Mouse (Mus musculus) adipocyte (in vitro differentiated cells): Measurements from ENCODE around the gene Ptch2.

Experiments
- DNase-seq: peaks from one replicate; pipeline ENCODE4 v3.0.0-alpha.2; 2016; ENCODE audit warnings: low spot score

Ptch2 gene

GRCm38 (mm10) chr4:117095551-117096452, at the start of gene Ptch2:
Ptch2 (plus strand) TSS chr4:117096075.
- DNase-seq, result peak; percentile 79

GRCm38 (mm10) chr4:117048836-117049235, 47.0 kb upstream of the Ptch2 start:
- peak; percentile 86 for DNase-seq

GRCm38 (mm10) chr4:117049485-117049884, 46.4 kb upstream of the Ptch2 start:
- DNase-seq, result no peak

- peak; percentile 48 for DNase-seq
Observed at GRCm38 (mm10) chr4:117052626-117053025, 43.2 kb upstream of the Ptch2 start.

GRCm38 (mm10) chr4:117053956-117054355, 41.9 kb upstream of the Ptch2 start:
- no peak for DNase-seq

- no peak for DNase-seq
Observed at GRCm38 (mm10) chr4:117056102-117056501, 39.8 kb upstream of the Ptch2 start.

- no peak for DNase-seq
Observed at GRCm38 (mm10) chr4:117056514-117056913, 39.4 kb upstream of the Ptch2 start.

- DNase-seq, result no peak
Observed at GRCm38 (mm10) chr4:117058512-117058911, 37.4 kb upstream of the Ptch2 start.

GRCm38 (mm10) chr4:117062700-117063390, 33.0 kb upstream of the Ptch2 start:
- no peak for DNase-seq

- DNase-seq, result no peak
Observed at GRCm38 (mm10) chr4:117068035-117068434, 27.8 kb upstream of the Ptch2 start.

- no peak for DNase-seq
Observed at GRCm38 (mm10) chr4:117069647-117070046, 26.2 kb upstream of the Ptch2 start.

GRCm38 (mm10) chr4:117070624-117071023, 25.3 kb upstream of the Ptch2 start:
- no peak for DNase-seq

- DNase-seq, result no peak
Observed at GRCm38 (mm10) chr4:117071183-117071582, 24.7 kb upstream of the Ptch2 start.

- DNase-seq, result no peak
Observed at GRCm38 (mm10) chr4:117087948-117088640, 7.8 kb upstream of the Ptch2 start.

GRCm38 (mm10) chr4:117090586-117090985, 5.3 kb upstream of the Ptch2 start:
- no peak for DNase-seq

- peak; percentile 85 for DNase-seq
Observed at GRCm38 (mm10) chr4:117094626-117095361, 1.1 kb upstream of the Ptch2 start.

- peak; percentile 67 for DNase-seq
Observed at GRCm38 (mm10) chr4:117096666-117097065, 791 bp downstream of the Ptch2 start.

- DNase-seq, result peak; percentile 73
Observed at GRCm38 (mm10) chr4:117097969-117098763, 2.3 kb downstream of the Ptch2 start.

- no peak for DNase-seq
Observed at GRCm38 (mm10) chr4:117098764-117099036, 2.8 kb downstream of the Ptch2 start.

- no peak for DNase-seq
Observed at GRCm38 (mm10) chr4:117100036-117100435, 4.2 kb downstream of the Ptch2 start.

GRCm38 (mm10) chr4:117101218-117101617, 5.3 kb downstream of the Ptch2 start:
- no peak for DNase-seq
